Mouse (Mus musculus): ENCODE results near the gene Tmem53.
"Not testable (repeated sequence)": the region's sequence is repeated elsewhere in the genome, so short reads cannot be mapped to it uniquely, and the experiment has no call there.

Tmem53 gene

GRCm38 (mm10) chr4:117252351-117252750 lies 600 bp downstream of the Tmem53 start:
- no peak for DNase-seq

- DNase-seq, result no peak
These were observed 1.0 kb downstream of the Tmem53 start for GRCm38 (mm10) chr4:117252755-117253154.

GRCm38 (mm10) chr4:117253218-117254016 lies 1.7 kb downstream of the Tmem53 start:
- DNase-seq, result no peak

- DNase-seq, result no peak
These were observed 2.4 kb downstream of the Tmem53 start for GRCm38 (mm10) chr4:117254017-117254627.

- no peak for DNase-seq
These were observed 2.9 kb downstream of the Tmem53 start for GRCm38 (mm10) chr4:117254672-117255071.

GRCm38 (mm10) chr4:117259909-117260308 lies 8.2 kb downstream of the Tmem53 start:
- DNase-seq, result not testable (repeated sequence)

- no peak for DNase-seq
These were observed 9.5 kb downstream of the Tmem53 start for GRCm38 (mm10) chr4:117261222-117261621.

- DNase-seq, result no peak
These were observed 10.6 kb downstream of the Tmem53 start for GRCm38 (mm10) chr4:117262101-117262913.

- DNase-seq, result no peak
These were observed 11.2 kb downstream of the Tmem53 start for GRCm38 (mm10) chr4:117262987-117263386.

GRCm38 (mm10) chr4:117267284-117267683 lies 15.5 kb downstream of the Tmem53 start:
- peak; percentile 77 for DNase-seq

- no peak for DNase-seq
These were observed 16.2 kb downstream of the Tmem53 start for GRCm38 (mm10) chr4:117267831-117268437.

GRCm38 (mm10) chr4:117270278-117270677 lies 18.5 kb downstream of the Tmem53 start:
- peak; percentile 88 for DNase-seq

GRCm38 (mm10) chr4:117272459-117272858 lies 20.7 kb downstream of the Tmem53 start:
- DNase-seq, result peak; percentile 75

- DNase-seq, result no peak
These were observed 23.0 kb downstream of the Tmem53 start for GRCm38 (mm10) chr4:117274720-117275119.

GRCm38 (mm10) chr4:117276281-117276711 lies 24.5 kb downstream of the Tmem53 start:
- DNase-seq, result peak; percentile 56

- DNase-seq, result no peak
These were observed 25.3 kb downstream of the Tmem53 start for GRCm38 (mm10) chr4:117277021-117277420.

GRCm38 (mm10) chr4:117277687-117278086 lies 25.9 kb downstream of the Tmem53 start:
- DNase-seq, result no peak

- no peak for DNase-seq
These were observed 26.9 kb downstream of the Tmem53 start for GRCm38 (mm10) chr4:117278381-117279252.

- no peak for DNase-seq
These were observed 27.5 kb downstream of the Tmem53 start for GRCm38 (mm10) chr4:117279253-117279642.

GRCm38 (mm10) chr4:117280397-117280930 lies 28.7 kb downstream of the Tmem53 start:
- DNase-seq, result no peak

GRCm38 (mm10) chr4:117281090-117281845 lies 29.5 kb downstream of the Tmem53 start:
- no peak for DNase-seq
